Mouse (Mus musculus) midbrain, postnatal 0 days (tissue): Measurements from ENCODE around the gene Hps4. TPM values are rescaled to one million over a fixed set of nuclear protein-coding genes. Genes with fewer than 3 reads are reported as not detected.
A peak's percentile ranks its signal among the peaks of the same experiment; 100 is the strongest.

Experiments
- ATAC-seq: fragments of 200-750 bp; cut with Nextera tagmentation; 2 replicates; pipeline ENCODE4 v1.8.0; 2017; ENCODE audit warnings: moderate number of reproducible peaks, mild to moderate bottlenecking, moderate TSS enrichment, moderate library complexity; ENCODE audit not compliant: low FRiP score
- DNase-seq: peaks from one replicate; pipeline ENCODE4 v3.0.0-alpha.2; 2015; ENCODE audit warnings: low spot score
- H3K27ac ChIP-seq: fragments of 300-500 bp; sonication (generic); 2 replicates; pipeline ENCODE4 v1.5.1; 2014; ENCODE audit warnings: low read depth, mild to moderate bottlenecking, low read length, mixed read lengths
- H3K27me3 ChIP-seq: fragments of 300-500 bp; sonication (generic); 2 replicates; pipeline ENCODE4 v1.6.1; 2014; ENCODE audit warnings: low read length, control low read depth, mixed read lengths; ENCODE audit not compliant: insufficient read depth
- H3K36me3 ChIP-seq: fragments of 300-500 bp; sonication (generic); 2 replicates; pipeline ENCODE4 v1.6.1; 2014; ENCODE audit warnings: low read length, control low read depth, mixed read lengths; ENCODE audit not compliant: insufficient read depth
- H3K4me1 ChIP-seq: fragments of 300-500 bp; sonication (generic); 2 replicates; pipeline ENCODE4 v1.6.1; 2014; ENCODE audit warnings: mild to moderate bottlenecking, control low read depth, antibody characterized with exemption, low read length, mixed read lengths; ENCODE audit not compliant: insufficient read depth
- H3K4me2 ChIP-seq: fragments of 300-500 bp; sonication (generic); 2 replicates; pipeline ENCODE4 v1.6.1; 2014; ENCODE audit warnings: low read depth, mild to moderate bottlenecking, low read length, mixed read lengths; ENCODE audit not compliant: poor library complexity, severe bottlenecking
- H3K4me3 ChIP-seq: fragments of 300-500 bp; sonication (generic); 2 replicates; pipeline ENCODE4 v1.5.1; 2014; ENCODE audit warnings: low read depth, mild to moderate bottlenecking, low read length, moderate library complexity
- H3K9ac ChIP-seq: fragments of 300-500 bp; sonication (generic); replicated peaks from 2 replicates; pipeline ENCODE4 v1.6.1; 2014; ENCODE audit warnings: mild to moderate bottlenecking, low read length, moderate library complexity, mixed read lengths; ENCODE audit not compliant: poor library complexity, severe bottlenecking
- H3K9me3 ChIP-seq: fragments of 300-500 bp; sonication (generic); 2 replicates; pipeline ENCODE4 v1.6.1; 2016; ENCODE audit warnings: low read length, control low read depth
- CTCF ChIP-seq: IDR thresholded peaks from 2 replicates; pipeline ENCODE4 v1.5.1; 2016; ENCODE audit warnings: antibody characterized with exemption, mild to moderate bottlenecking
- WGBS: fragments of 180-500 bp; shearing (Covaris S2); extraction: QIAGEN DNeasy Blood & Tissue Kit; methylation state at CpG from one replicate; pipeline ENCODE4 v1.1.7; 2014; 5-methylcytosine and 5-hydroxymethylcytosine counted together
- polyA plus RNA-seq: library from polyadenylated mRNA; unstranded; fragments of >200 nt; fragmentation: Nextera tagmentation; extraction: Ambion mirVana; gene quantifications from 2 replicates; pipeline ENCODE4 v1.2.1, GENCODE M21; 2015
- total RNA-seq: library from RNA; depleted of rRNA; stranded (reverse); fragments of >200 nt; gene quantifications from 2 replicates; pipeline ENCODE4 v1.2.3, GENCODE M21; 2014

Hps4 gene
- total and polyA plus RNA-seq, 2 experiments from 2014 or later = 34.9 to 36.1 TPM

DNA sequence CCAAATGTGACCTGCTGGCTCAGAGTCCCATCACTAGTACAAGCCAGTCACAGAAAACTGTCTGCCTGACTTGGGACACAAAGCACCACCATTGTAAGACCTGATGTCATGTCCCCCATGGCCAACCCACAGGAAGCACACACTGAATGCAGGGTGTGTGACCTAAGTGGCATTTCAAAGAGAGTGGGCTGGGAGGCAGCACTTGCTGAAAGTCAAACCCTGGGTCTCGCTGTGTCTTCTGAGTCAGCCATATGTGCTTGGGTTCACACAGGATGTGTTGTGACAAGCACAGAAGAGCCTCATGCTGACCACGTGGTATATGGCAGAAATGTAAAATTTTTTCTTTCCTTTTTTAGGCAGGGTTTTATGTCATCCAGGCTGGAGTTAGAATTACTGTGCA is 45.6 kb upstream of the Hps4 start:
- Histone ChIP-seq H3K4me2 (no peak overlapping the region), H3K4me3 (no peak overlapping the region), H3K9me3 (no peaks in the 10 kb centered on the region), H3K27me3 (no peaks in the 10 kb centered on the region), H3K27ac (no peak overlapping the region), H3K4me1 (no peaks in the 10 kb centered on the region), H3K36me3 (no peaks in the 10 kb centered on the region), H3K9ac (no peak overlapping the region)
- ATAC-seq (no peak), DNase-seq (no peak)
- TF ChIP-seq CTCF = no peak
- WGBS = 89% methylated on average over 2 of the region's 2 CpGs

DNA sequence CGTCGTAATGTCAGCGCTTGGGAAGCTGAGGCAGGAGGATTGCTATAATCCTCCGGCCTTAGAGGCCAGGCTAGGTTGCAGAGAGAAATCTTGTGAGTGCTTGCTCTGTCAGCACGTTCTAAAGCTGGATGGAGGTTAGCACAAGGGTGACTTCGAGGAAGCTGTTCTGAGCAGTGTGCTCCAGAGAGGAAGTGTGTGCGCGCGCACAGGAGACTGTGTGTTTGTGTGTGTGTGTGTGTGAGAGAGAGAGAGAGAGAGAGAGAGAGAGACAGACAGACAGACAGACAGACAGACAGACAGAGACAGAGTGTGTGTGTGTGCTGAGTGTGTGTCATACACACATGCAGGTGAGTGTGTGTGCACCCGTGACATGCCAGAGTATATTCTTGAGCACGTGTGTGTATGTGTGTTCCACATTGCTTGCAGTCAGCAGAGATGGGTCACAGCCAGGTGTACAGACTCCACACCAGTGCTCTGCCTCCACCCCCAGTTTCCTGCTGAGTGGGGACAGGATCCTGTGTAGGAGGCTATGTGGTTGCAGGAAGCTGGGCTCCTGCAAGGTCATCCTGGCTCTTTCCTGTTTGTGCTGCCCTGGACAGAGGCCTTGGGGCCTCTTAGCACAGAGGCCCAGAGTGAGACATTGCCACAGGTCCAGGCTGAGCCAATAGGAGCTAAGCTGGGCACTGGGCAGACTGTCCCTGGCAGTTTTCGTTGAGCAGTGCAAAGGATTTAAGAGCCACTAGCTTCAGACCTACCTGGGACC is 44.5 kb upstream of the Hps4 start:
- H3K27me3 ChIP-seq = no peaks in the 10 kb centered on the region
- no peaks in the 10 kb centered on the region for H3K36me3 ChIP-seq
- ATAC-seq (no peak), DNase-seq (no peak)
- no peak overlapping the region for H3K4me2 ChIP-seq
- no peaks in the 10 kb centered on the region for H3K9me3 ChIP-seq
- 87% methylated on average over 12 of the region's 12 CpGs for WGBS
- 0 out of 2 replicates have a peak overlapping the region, but pooled peaks have one; percentile 4 for H3K27ac ChIP-seq
- no peaks in the 10 kb centered on the region for H3K4me1 ChIP-seq
- no peak overlapping the region for H3K4me3 ChIP-seq
- no peak for TF ChIP-seq CTCF
- H3K9ac ChIP-seq = no peak overlapping the region

DNA sequence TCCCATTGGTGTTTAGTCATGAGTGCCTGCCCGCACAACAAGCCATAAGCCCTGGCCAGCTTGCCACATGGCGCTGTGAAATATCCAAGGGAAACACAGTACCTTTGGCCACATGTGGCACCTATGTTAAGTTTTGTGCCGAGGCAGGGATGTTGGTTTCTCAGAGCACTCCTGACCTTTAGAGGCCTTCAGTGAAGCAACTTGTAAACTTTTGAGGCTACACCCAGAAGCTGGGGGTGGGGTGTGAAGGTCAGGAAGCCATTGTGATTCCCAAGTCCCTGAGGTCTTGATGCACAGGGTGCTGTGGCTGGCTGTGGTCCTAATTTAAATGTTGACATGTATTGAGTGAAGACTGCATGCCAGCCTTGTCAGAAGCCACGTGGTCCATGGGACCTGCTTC is 43.5 kb upstream of the Hps4 start:
- Histone ChIP-seq H3K4me1 (no peaks in the 10 kb centered on the region), H3K4me3 (no peak overlapping the region), H3K9ac (no peak overlapping the region), H3K9me3 (no peaks in the 10 kb centered on the region), H3K27ac (0 out of 2 replicates have a peak overlapping the region, but pooled peaks have one; percentile 4), H3K4me2 (no peak overlapping the region), H3K27me3 (no peaks in the 10 kb centered on the region), H3K36me3 (no peaks in the 10 kb centered on the region)
- DNase-seq (no peak), ATAC-seq (no peak)
- WGBS = 89% methylated on average over 4 of the region's 4 CpGs
- no peak for TF ChIP-seq CTCF

DNA sequence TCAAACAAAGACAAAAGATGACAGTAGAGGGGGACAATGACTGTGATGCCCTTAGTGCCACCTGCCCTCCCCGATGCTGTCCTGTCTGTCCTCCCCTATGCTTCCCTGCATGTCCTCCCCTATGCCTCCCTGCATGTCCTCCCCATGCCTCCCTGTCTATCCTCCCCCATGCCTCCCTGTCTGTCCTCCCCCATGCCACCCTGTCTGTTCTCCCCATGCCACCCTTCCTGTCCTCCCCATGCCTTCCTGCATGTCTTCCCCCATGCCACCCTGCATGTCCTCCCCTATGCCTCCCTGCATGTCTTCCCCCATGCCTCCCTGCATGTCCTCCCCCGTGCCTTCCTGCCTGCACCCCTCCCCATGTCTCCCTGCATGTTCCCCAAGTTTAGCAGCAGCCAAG is 42.8 kb upstream of the Hps4 start:
- H3K9ac ChIP-seq = no peak overlapping the region
- WGBS = 86% methylated on average over 2 of the region's 2 CpGs
- no peaks in the 10 kb centered on the region for H3K4me1 ChIP-seq
- ATAC-seq = no peak
- TF ChIP-seq CTCF = no peak
- H3K27me3 ChIP-seq = no peaks in the 10 kb centered on the region
- no peak overlapping the region for H3K4me2 ChIP-seq
- no peak for DNase-seq
- no peaks in the 10 kb centered on the region for H3K36me3 ChIP-seq
- H3K4me3 ChIP-seq = no peak overlapping the region
- H3K9me3 ChIP-seq = no peaks in the 10 kb centered on the region
- no peak overlapping the region for H3K27ac ChIP-seq

DNA sequence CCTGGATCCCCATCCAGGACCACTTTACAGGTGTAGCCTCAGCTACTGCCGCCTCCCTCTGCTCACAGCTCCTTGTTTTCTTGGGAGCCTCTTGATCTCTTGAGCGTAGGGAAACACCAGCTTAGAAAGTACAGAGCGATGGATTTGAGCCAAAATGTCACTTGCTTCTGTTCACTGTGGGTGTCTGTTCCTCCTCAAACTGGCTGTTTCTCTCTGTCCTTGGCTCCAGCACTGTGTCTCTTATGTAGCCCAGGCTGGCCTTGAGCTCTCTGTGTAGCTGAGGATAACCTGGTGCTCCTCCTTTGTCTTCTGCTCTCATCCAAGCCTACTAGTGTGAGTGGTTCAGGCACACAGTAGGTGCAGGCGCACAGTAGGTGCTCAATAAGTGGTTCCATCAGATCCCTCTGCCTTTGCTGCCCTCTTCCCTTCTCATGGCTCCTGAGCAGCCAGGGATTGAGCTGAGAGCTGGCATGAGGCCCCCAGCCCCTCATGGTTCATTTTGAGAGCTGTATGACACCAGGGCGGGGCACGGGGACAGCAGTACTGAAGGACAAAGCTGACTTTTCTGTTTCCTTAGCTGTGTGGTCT is 42.1 kb upstream of the Hps4 start:
- no peak overlapping the region for H3K4me2 ChIP-seq
- TF ChIP-seq CTCF = no peak
- H3K4me3 ChIP-seq = no peak overlapping the region
- H3K36me3 ChIP-seq = no peaks in the 10 kb centered on the region
- no peaks in the 10 kb centered on the region for H3K4me1 ChIP-seq
- ATAC-seq = no peak
- H3K27ac ChIP-seq = no peak overlapping the region
- no peaks in the 10 kb centered on the region for H3K9me3 ChIP-seq
- no peak overlapping the region for H3K9ac ChIP-seq
- H3K27me3 ChIP-seq = no peaks in the 10 kb centered on the region
- 87% methylated on average over 6 of the region's 6 CpGs for WGBS
- no peak for DNase-seq

DNA sequence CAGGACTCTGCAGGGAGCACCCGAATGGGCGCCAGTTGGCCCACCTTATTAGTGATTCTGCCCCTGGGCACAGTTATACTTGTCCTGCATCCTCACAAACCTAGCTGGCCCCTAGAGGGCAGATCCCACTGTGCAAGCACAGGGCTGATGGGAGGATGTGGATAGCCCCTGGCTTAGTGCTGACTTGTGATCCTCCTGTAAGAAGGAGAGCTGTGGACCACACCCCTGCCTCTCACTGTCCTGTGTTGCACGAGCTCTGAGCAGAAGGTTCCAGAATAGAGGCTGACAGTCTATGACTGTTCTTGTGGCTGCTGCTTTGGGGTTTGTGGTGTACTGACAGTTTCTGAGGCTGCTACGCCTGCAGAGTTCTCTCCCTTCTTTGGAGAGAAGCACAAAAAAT is 41.2 kb upstream of the Hps4 start:
- no peak for DNase-seq
- no peaks in the 10 kb centered on the region for H3K27me3 ChIP-seq
- H3K9ac ChIP-seq = no peak overlapping the region
- H3K36me3 ChIP-seq = no peaks in the 10 kb centered on the region
- TF ChIP-seq CTCF = 0 out of 2 replicates have a peak, but pooled peaks have one; percentile 6
- no peaks in the 10 kb centered on the region for H3K9me3 ChIP-seq
- no peak overlapping the region for H3K27ac ChIP-seq
- WGBS = 85% methylated on average over 4 of the region's 4 CpGs
- no peak overlapping the region for H3K4me3 ChIP-seq
- no peak for ATAC-seq
- H3K4me2 ChIP-seq = no peak overlapping the region
- H3K4me1 ChIP-seq = no peaks in the 10 kb centered on the region
